Mouse (Mus musculus) heart, embryonic 13.5 days (tissue): ENCODE measurements around the gene Clptm1. TPM values are rescaled to one million over a fixed set of nuclear protein-coding genes. Genes with fewer than 3 reads are reported as not detected.

ENCODE experiments used
- ATAC-seq: fragments of 200-750 bp; cut with Nextera tagmentation; 2 replicates; pipeline ENCODE4 v1.8.0; 2017; ENCODE audit warnings: moderate TSS enrichment; ENCODE audit not compliant: insufficient number of reproducible peaks, low FRiP score, low TSS enrichment; ENCODE audit errors: extremely low read depth
- H3K27ac ChIP-seq: fragments of 300-500 bp; sonication (generic); replicated peaks from 2 replicates; pipeline ENCODE4 v1.5.1; 2015; ENCODE audit warnings: moderate library complexity, mild to moderate bottlenecking, inconsistent platforms
- H3K27me3 ChIP-seq: fragments of 300-500 bp; sonication (generic); replicated peaks from 2 replicates; pipeline ENCODE4 v1.6.1; 2015; ENCODE audit warnings: mild to moderate bottlenecking, inconsistent platforms
- H3K36me3 ChIP-seq: fragments of 300-500 bp; sonication (generic); 2 replicates; pipeline ENCODE4 v1.6.1; 2015; ENCODE audit warnings: mild to moderate bottlenecking, inconsistent platforms
- H3K4me1 ChIP-seq: fragments of 300-500 bp; sonication (generic); 2 replicates; pipeline ENCODE4 v1.6.1; 2015; ENCODE audit warnings: inconsistent platforms
- H3K4me2 ChIP-seq: fragments of 300-500 bp; sonication (generic); 2 replicates; pipeline ENCODE4 v1.6.1; 2015; ENCODE audit warnings: inconsistent platforms, mild to moderate bottlenecking, moderate library complexity
- H3K4me3 ChIP-seq: fragments of 300-500 bp; sonication (generic); 2 replicates; pipeline ENCODE4 v1.5.1; 2015; ENCODE audit warnings: moderate library complexity, mild to moderate bottlenecking, inconsistent platforms
- H3K9ac ChIP-seq: fragments of 300-500 bp; sonication (generic); 2 replicates; pipeline ENCODE4 v1.6.1; 2015; ENCODE audit warnings: inconsistent platforms, mild to moderate bottlenecking, moderate library complexity
- H3K9me3 ChIP-seq: fragments of 300-500 bp; sonication (generic); 2 replicates; pipeline ENCODE4 v1.6.1; 2016; ENCODE audit warnings: inconsistent platforms
- WGBS: fragments of 180-500 bp; shearing (Covaris S2); methylation state at CpG from one replicate; pipeline ENCODE4 v1.1.7; 2015; ENCODE audit warnings: mixed read lengths; 5-methylcytosine and 5-hydroxymethylcytosine counted together
- polyA plus RNA-seq: library from polyadenylated mRNA; unstranded; fragments of >200 nt; fragmentation: Nextera tagmentation; extraction: Ambion mirVana; gene quantifications from 2 replicates; pipeline ENCODE4 v1.2.1, GENCODE M21; 2015

The Clptm1 gene
- polyA plus RNA-seq, 1 experiment from 2014 or later: 74.5 TPM

DNA sequence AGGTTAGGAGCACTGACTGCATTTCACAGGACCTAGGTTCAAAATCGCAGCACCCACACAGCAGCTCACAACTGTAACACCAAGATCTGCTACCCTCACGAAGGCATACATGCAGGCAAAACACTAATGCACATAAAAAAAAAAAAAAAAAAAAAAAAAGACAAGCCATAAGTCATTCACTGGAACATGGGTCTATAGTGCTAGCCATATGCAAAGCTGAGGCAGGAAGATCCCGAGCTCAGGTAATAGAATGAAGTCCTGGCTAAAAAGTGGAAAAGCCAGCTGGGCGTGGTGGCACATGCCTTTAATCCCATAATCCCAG lies 35.0 kb upstream of the Clptm1 start:
- peaks cover 52% of the 10 kb centered on the region for H3K36me3 ChIP-seq
- H3K4me1 ChIP-seq: peaks cover 59% of the 10 kb centered on the region
- peak overlapping the region; percentile 80 for H3K9ac ChIP-seq
- ATAC-seq: no peak
- H3K4me2 ChIP-seq: 0 out of 2 replicates have a peak overlapping the region, but pooled peaks have one; percentile 75
- H3K27me3 ChIP-seq: no peaks in the 10 kb centered on the region
- H3K27ac ChIP-seq: peak overlapping the region; percentile 69
- no peaks in the 10 kb centered on the region for H3K9me3 ChIP-seq
- 72% methylated on average over 4 of the region's 4 CpGs for WGBS
- no peak overlapping the region for H3K4me3 ChIP-seq

DNA sequence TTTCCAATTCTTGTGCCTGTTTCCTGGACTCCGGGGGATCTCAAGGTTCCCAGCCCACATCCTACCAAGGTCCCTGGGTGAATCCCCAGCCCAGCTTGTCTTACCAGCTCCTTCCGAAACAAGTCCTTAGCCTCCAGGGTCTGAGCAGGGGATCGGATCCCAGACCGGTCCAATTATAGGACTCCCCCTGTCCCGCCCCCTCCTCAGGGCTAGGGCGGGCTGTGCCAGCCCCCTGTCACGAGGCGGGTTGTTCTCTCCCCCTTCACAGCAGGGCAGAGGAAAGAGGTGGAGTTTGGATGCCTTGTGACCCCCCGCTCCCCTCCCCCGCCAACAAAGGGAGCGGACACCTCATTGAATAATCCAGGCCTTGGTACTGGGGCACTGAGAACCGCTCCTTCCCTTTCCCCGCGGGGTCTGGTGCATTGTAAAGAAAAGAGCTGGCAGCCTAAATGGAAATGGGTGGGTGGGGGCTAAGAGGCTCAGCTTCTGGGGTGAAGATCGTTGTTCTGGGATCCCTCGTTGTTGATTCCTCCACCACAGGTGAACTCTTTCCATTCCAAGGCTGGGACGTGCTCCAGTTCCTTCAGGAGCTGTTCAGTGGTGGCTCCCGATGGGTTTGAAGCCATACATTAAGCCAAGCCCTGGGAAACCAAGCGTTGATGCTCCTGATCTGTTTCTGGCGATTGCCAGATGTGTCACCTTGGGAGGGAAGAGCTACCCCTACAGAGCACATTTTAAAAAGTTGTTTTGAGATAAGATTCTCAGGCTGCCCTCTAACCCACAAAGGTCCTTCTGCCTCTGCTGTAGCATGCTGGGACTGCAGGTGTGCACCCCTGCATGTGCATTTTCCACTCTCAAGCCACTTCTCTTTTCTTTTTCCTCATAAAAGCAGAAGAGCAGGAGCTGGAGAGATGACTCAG lies 34.3 kb upstream of the Clptm1 start, which contains the start of gene Apoe:
TSS of gene Apoe (minus strand) at position 282 of the 920 bp plus-strand sequence.
- no peaks in the 10 kb centered on the region for H3K27me3 ChIP-seq
- H3K9ac ChIP-seq: peak within 1 kb of the TSS; percentile 80
- peaks cover 45% of the 10 kb centered on the region for H3K36me3 ChIP-seq
- H3K27ac ChIP-seq: peak within 1 kb of the TSS; percentile 69
- 2% methylated on average over 20 of the region's 20 CpGs for WGBS
- H3K4me1 ChIP-seq: peaks cover 62% of the 10 kb centered on the region
- peak within 1 kb of the TSS; percentile 55 for H3K4me3 ChIP-seq
- no peaks in the 10 kb centered on the region for H3K9me3 ChIP-seq
- peak; percentile 45; the same call in 1 of the 2 replicates for ATAC-seq
- H3K4me2 ChIP-seq: peak within 1 kb of the TSS; percentile 75

DNA sequence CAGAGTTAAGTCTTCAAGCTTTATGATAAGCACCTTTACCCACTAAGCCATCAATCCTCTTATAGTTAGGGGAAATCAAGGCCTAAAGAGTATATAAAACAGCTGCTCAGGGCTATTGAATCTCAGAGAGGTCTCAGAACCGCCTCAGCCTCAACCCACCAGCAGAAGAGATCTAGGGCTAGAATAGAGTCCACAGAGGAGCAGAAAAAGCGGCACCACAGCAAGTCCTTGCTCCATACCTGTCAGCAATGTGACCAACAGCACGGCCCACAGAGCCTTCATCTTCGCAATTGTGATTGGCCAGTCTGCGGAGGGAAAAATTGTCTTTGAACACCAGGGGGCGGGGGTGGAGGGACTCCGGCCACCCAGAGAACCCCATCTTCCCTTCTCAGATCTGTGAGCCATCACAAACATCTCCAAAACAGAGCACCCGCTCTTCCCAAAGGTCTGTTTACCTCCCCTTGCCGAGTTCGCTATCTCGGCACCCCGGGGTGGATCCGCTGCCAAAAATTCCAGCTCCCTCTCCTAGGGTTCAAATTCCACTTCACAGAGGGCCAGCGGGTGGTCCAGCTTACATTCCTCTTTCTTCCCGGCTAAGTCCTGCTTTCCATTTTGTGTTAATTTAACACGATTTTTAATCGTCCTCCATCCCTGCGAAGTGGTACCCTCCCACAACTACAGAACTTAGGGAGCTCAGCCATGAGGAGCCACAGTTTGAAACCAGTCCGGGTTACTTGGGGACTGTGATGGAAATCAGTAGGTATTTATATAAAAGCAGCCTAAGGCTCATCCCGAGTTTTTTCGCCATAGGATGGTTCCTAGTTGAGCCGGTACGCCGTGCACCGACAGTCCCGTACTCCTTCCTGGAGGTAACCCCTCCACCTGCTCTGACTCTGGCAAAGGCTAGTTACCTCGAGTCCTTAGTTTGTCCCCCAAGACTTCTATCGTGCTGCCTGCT lies 33.4 kb upstream of the Clptm1 start:
- WGBS: 2% methylated on average over 28 of the region's 28 CpGs
- ATAC-seq: no peak
- Histone ChIP-seq H3K27ac (peak overlapping the region; percentile 69), H3K36me3 (peaks cover 36% of the 10 kb centered on the region), H3K4me2 (peak overlapping the region; percentile 75), H3K4me3 (peak overlapping the region; percentile 55), H3K27me3 (no peaks in the 10 kb centered on the region), H3K4me1 (peaks cover 71% of the 10 kb centered on the region), H3K9me3 (no peaks in the 10 kb centered on the region), H3K9ac (peak overlapping the region; percentile 80)

DNA sequence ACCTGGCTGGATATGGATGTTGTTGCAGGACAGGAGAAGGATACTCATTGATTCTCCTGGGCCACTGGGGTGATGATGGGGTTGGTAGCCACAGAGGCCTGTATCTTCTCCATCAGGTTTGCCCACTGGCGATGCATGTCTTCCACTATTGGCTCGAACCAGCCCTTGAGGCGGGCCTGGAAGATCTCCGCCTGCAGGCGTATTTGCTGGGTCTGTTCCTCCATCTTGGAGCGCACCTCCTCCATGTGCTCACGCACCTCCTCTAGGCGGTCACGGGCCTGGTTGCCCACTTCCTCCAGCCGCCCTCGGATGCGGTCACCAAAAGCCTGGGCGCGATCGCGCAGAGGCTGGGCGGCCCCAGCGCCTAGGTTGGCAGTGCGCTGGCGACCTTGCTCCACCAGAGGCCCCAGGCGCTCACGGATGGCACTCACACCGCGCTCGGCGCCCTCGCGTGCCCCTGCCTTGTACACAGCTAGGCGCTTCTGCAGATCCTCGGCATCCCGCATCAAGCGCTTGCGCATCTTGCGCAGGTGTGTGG lies 31.6 kb upstream of the Clptm1 start:
- Histone ChIP-seq H3K4me2 (peak overlapping the region; percentile 75; the same call in 1 of the 2 replicates), H3K9me3 (no peaks in the 10 kb centered on the region), H3K36me3 (peaks cover 18% of the 10 kb centered on the region), H3K4me1 (peaks cover 84% of the 10 kb centered on the region), H3K27ac (peak overlapping the region; percentile 92), H3K9ac (no peak overlapping the region), H3K27me3 (no peaks in the 10 kb centered on the region), H3K4me3 (peak overlapping the region; percentile 55; the same call in 1 of the 2 replicates)
- no peak for ATAC-seq
- 86% methylated on average over 34 of the region's 34 CpGs for WGBS

DNA sequence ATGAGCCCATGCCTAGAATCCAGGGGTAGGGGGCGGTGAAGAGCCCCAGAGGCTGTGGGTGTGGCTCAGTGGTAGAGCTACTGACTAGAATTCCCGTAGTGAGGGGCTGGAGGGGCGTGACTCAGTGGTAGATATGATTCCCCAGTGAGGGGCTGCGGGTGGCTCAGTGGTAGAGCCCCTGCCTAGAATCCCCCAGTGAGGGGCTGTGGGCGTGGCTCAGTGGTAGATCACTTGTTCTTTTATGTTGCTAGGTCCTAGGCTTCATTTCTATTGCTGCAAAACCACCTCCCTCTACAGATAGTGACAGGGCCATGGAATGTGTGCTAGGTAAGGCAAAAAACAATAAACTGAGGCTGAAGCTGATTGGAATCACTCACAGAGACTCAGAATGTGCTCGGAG lies 31.0 kb upstream of the Clptm1 start:
- Histone ChIP-seq H3K4me1 (peaks cover 81% of the 10 kb centered on the region), H3K4me3 (no peak overlapping the region), H3K36me3 (peaks cover 17% of the 10 kb centered on the region), H3K9ac (no peak overlapping the region), H3K9me3 (no peaks in the 10 kb centered on the region), H3K4me2 (no peak overlapping the region), H3K27ac (peak overlapping the region; percentile 92), H3K27me3 (no peaks in the 10 kb centered on the region)
- WGBS: 68% methylated on average over 6 of the region's 6 CpGs
- no peak for ATAC-seq

DNA sequence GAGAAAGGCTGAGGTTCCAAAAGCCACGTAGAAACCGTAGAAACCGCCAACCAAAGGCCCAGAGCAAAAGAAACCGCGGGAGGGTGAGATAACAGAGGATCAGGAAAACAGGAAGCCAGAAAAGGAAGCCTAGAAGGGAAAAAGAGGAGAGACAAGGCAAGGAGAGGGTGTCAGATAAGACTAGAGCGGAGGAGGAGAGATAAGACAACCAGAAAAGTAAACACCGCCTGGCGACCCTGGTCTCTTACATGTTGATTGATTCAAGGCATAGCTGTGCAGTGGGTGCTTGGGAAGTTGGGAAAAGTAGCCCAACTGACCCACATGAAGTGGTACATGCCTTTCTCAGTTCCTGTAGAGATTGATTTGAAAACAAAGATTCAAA lies 30.4 kb upstream of the Clptm1 start:
- H3K27ac ChIP-seq: peak overlapping the region; percentile 92
- H3K4me3 ChIP-seq: no peak overlapping the region
- peak overlapping the region; percentile 68; the same call in 1 of the 2 replicates for H3K9ac ChIP-seq
- peaks cover 17% of the 10 kb centered on the region for H3K36me3 ChIP-seq
- WGBS: 11% methylated on average over 8 of the region's 8 CpGs
- no peaks in the 10 kb centered on the region for H3K9me3 ChIP-seq
- peak; percentile 32; the same call in 1 of the 2 replicates for ATAC-seq
- H3K4me1 ChIP-seq: peaks cover 74% of the 10 kb centered on the region
- no peaks in the 10 kb centered on the region for H3K27me3 ChIP-seq
- peak overlapping the region; percentile 20; the same call in 1 of the 2 replicates for H3K4me2 ChIP-seq

DNA sequence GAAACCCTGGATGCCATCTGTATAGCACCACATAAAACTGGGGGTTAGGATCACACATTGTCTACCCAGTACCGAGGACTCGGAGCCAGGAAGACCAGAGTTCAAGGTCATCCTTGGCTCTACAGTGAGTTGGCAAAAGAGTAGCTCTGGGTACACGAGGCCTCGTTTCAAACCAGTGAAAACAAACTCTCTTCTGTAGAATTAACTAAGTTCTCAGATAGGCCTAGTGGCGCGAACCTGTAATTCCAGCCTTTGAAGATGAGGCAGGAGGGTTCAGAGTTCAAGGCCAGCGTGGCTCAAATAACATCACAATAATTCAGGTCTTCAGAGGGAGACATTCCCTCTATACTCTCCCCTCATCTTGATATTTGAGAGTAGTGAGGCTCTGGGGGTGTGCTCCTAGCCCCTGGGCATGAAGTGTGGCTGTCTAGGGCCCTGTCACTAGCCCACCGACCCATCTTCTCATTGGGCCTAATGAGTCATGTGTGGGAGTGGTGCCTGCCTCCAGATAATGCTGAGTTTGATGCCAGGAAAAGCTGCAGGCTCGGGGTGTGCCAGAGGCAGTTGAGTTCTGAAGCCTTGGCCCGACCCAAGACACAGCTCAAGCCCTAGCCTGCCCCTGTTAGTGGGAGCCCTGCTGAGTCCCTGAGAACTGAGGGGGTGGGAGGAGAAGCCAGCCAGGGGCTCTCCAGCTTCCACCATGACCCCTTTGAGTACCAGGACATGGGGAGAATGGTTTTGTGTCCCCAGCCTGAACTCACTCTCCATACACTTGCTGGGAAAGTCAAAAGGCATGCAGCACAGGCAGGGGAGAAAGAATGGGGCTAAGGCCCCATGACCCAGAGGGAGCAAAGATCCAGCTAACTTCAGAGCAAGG lies 29.7 kb upstream of the Clptm1 start:
- ATAC-seq: no peak
- no peaks in the 10 kb centered on the region for H3K9me3 ChIP-seq
- H3K27me3 ChIP-seq: no peaks in the 10 kb centered on the region
- peaks cover 69% of the 10 kb centered on the region for H3K4me1 ChIP-seq
- peak overlapping the region; percentile 20; the same call in 1 of the 2 replicates for H3K4me2 ChIP-seq
- peak overlapping the region; percentile 68; the same call in 1 of the 2 replicates for H3K9ac ChIP-seq
- H3K36me3 ChIP-seq: peaks cover 17% of the 10 kb centered on the region
- 60% methylated on average over 10 of the region's 10 CpGs for WGBS
- no peak overlapping the region for H3K4me3 ChIP-seq
- peak overlapping the region; percentile 92 for H3K27ac ChIP-seq

DNA sequence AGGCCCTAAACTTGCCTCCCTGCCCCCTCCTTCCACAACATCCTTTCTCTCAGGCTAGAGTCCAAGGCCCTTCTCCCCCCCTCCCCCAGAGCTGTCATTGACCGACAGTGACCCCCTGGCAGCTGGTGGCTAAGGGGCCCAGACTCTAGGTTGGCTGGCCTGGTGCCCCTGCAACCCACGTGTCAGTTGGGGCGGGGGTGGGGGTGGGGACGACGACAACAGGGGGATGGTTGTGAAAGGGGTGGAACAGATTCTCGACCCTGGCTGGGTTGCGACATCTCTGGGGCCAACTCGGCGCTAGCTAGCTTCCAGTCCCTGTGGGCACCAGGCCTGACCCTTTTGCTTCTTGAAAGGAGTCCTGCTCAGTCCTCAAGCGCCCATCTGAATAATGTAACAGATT lies 28.6 kb upstream of the Clptm1 start:
- Histone ChIP-seq H3K27me3 (no peaks in the 10 kb centered on the region), H3K9ac (0 out of 2 replicates have a peak overlapping the region, but pooled peaks have one; percentile 42), H3K9me3 (no peaks in the 10 kb centered on the region), H3K4me3 (no peak overlapping the region), H3K36me3 (peaks cover 17% of the 10 kb centered on the region), H3K27ac (peak overlapping the region; percentile 92), H3K4me1 (peaks cover 58% of the 10 kb centered on the region), H3K4me2 (peak overlapping the region; percentile 22)
- peak; percentile 19; the same call in 1 of the 2 replicates for ATAC-seq
- WGBS: 18% methylated on average over 10 of the region's 10 CpGs

DNA sequence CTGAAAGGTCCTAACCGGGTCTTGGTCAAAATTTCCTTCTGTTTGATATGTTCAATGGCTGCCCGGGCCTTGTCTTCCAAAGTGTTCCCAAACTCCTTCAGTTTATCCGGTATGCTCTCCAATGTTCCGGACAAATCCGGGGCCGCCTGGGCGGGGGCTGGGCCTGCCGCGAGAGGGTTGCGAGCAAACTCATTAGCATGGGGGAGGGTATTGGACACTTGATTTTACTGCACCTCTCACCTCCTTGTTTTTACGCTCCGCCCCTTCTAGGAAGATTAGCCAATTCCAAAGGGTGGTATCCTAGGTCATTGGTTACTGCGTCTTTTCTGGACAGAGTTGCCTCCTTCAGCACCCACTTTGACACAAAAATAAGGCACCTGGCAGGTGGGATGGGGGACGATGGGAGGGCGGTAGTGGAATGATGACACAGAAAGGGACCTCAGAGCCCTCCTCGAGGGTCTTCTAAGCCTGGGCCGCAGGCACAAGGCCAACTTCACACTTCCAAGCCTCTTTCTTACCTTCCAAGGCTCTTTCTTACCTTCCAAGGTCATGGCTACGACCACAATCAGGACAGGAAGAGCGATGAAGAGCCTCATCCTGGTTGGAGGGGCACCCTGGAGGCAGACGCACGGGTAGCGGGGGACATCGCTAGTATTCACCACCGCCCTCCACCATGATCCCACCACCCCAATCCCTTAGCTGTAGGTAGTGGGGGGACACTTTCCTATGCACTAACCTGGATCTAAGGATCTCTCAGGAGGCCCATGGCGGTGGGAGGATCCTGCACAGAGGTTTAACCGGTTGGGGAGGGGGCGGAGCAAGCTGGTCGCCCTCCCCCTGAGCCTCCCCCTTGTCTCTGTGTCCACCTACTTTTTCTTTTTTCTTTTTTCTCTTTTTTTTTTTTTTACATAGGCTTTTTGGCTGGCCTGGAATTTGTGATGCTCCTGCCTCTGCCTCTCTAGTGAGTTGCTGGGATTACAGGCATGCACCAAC lies 27.3 kb upstream of the Clptm1 start, which contains the start of gene Apoc1:
TSS of gene Apoc1 (minus strand) at position 788 of the 993 bp plus-strand sequence.
- H3K27ac ChIP-seq: peak within 1 kb of the TSS; percentile 92
- H3K36me3 ChIP-seq: peaks cover 14% of the 10 kb centered on the region
- H3K27me3 ChIP-seq: no peaks in the 10 kb centered on the region
- peak within 1 kb of the TSS; percentile 25 for H3K4me2 ChIP-seq
- H3K4me3 ChIP-seq: 0 out of 2 replicates have a peak within 1 kb of the TSS, but pooled peaks have one; percentile 9
- WGBS: 47% methylated on average over 28 of the region's 28 CpGs
- peak within 1 kb of the TSS; percentile 42; the same call in 1 of the 2 replicates for H3K9ac ChIP-seq
- ATAC-seq: no peak
- H3K9me3 ChIP-seq: no peaks in the 10 kb centered on the region
- peaks cover 46% of the 10 kb centered on the region for H3K4me1 ChIP-seq
